Mouse (Mus musculus): ENCODE measurements around the gene Kras.
A peak's percentile ranks its signal among the peaks of the same experiment; 100 is the strongest.

Gene Kras

GRCm38 (mm10) chr6:145250185-145250791 lies at the start of gene Kras:
Gene Kras, minus strand, starts transcription at chr6:145250239.
- DNase-seq, result peak; percentile 85

GRCm38 (mm10) chr6:145297626-145298025 lies 47.6 kb upstream of the Kras start:
- no peak for DNase-seq

- no peak for DNase-seq
These were observed 46.9 kb upstream of the Kras start for GRCm38 (mm10) chr6:145296979-145297378.

- DNase-seq, result no peak
These were observed 45.1 kb upstream of the Kras start for GRCm38 (mm10) chr6:145295171-145295570.

- DNase-seq, result no peak
These were observed 43.1 kb upstream of the Kras start for GRCm38 (mm10) chr6:145293156-145293555.

- no peak for DNase-seq
These were observed 41.6 kb upstream of the Kras start for GRCm38 (mm10) chr6:145291383-145292289.

- no peak for DNase-seq
These were observed 35.6 kb upstream of the Kras start for GRCm38 (mm10) chr6:145285656-145286055.

- no peak for DNase-seq
These were observed 34.2 kb upstream of the Kras start for GRCm38 (mm10) chr6:145284286-145284685.

GRCm38 (mm10) chr6:145277138-145277763 lies 27.2 kb upstream of the Kras start:
- DNase-seq, result no peak

GRCm38 (mm10) chr6:145276265-145276780 lies 26.3 kb upstream of the Kras start:
- peak; percentile 63 for DNase-seq

GRCm38 (mm10) chr6:145275586-145276219 lies 25.7 kb upstream of the Kras start:
- DNase-seq, result no peak

- no peak for DNase-seq
These were observed 24.1 kb upstream of the Kras start for GRCm38 (mm10) chr6:145273971-145274620.

GRCm38 (mm10) chr6:145272142-145272937 lies 22.3 kb upstream of the Kras start:
- no peak for DNase-seq

GRCm38 (mm10) chr6:145269313-145269845 lies 19.3 kb upstream of the Kras start:
- DNase-seq, result no peak

GRCm38 (mm10) chr6:145267692-145268091 lies 17.7 kb upstream of the Kras start:
- no peak for DNase-seq

GRCm38 (mm10) chr6:145262314-145262713 lies 12.3 kb upstream of the Kras start:
- no peak for DNase-seq

GRCm38 (mm10) chr6:145256701-145257073 lies 6.6 kb upstream of the Kras start:
- DNase-seq, result no peak

GRCm38 (mm10) chr6:145255952-145256700 lies 6.1 kb upstream of the Kras start:
- DNase-seq, result no peak

- peak; percentile 23 for DNase-seq
These were observed 781 bp upstream of the Kras start for GRCm38 (mm10) chr6:145250820-145251219.

Measured in layer of hippocampus, adult 9-11 months (tissue).